Mouse (Mus musculus) CH12.LX (cell line): ENCODE measurements around the gene Cops2. TPM values are rescaled to one million over a fixed set of nuclear protein-coding genes. Genes with fewer than 3 reads are reported as not detected.

Experiments
- DNase-seq: peaks from one replicate; pipeline ENCODE4 v3.0.0-alpha.2; 2013; ENCODE audit errors: extremely low read depth
- H3K27ac ChIP-seq: 2 replicates; pipeline ENCODE4 v1.5.1; 2012; ENCODE audit warnings: low read depth, mild to moderate bottlenecking, control low read depth, moderate library complexity; ENCODE audit not compliant: insufficient read depth
- H3K27me3 ChIP-seq: replicated peaks from 2 replicates; pipeline ENCODE3; 2012; ENCODE audit warnings: inconsistent platforms
- H3K36me3 ChIP-seq, 2 experiments: replicated peaks in 1 of 2; 2 replicates each; pipeline versions ENCODE3 to v1.6.1; 2012; ENCODE audit warnings: inconsistent platforms in 1 of 2, low read length in 1 of 2, mild to moderate bottlenecking in 1 of 2, mixed read lengths in 1 of 2, moderate library complexity in 1 of 2; ENCODE audit not compliant: control insufficient read depth in 1 of 2, insufficient read depth in 1 of 2
- H3K4me1 ChIP-seq, 2 experiments: 2 replicates each; pipeline ENCODE4 v1.6.1; 2012; ENCODE audit warnings: inconsistent platforms in 1 of 2, moderate library complexity in 1 of 2; ENCODE audit not compliant: insufficient read depth in 2 of 2, control insufficient read depth in 1 of 2
- H3K4me2 ChIP-seq: 2 replicates; pipeline ENCODE4 v1.6.1; 2012; ENCODE audit warnings: low read depth, mild to moderate bottlenecking, control low read depth; ENCODE audit not compliant: poor library complexity, insufficient read depth, severe bottlenecking
- H3K4me3 ChIP-seq, 3 experiments: fragments of 150-350 bp in 1 of 3; sonication (generic) in 1 of 3; replicated peaks in 1 of 3; 2 replicates each; pipeline versions ENCODE3 to v1.5.1; 2011 to 2012; ENCODE audit warnings: low read depth in 2 of 3, low read length in 2 of 3, mild to moderate bottlenecking in 2 of 3, moderate library complexity in 2 of 3, control low read depth in 1 of 3, improper control_type of control experiment in 1 of 3, inconsistent platforms in 1 of 3, mixed read lengths in 1 of 3; ENCODE audit not compliant: poor library complexity in 1 of 3
- H3K79me2 ChIP-seq: replicated peaks from 2 replicates; pipeline ENCODE4 v1.6.1; 2012; ENCODE audit warnings: mild to moderate bottlenecking, moderate library complexity; ENCODE audit not compliant: control insufficient read depth, poor library complexity, insufficient read depth, severe bottlenecking; ENCODE audit errors: extremely low read depth
- H3K9ac ChIP-seq: 2 replicates; pipeline ENCODE4 v1.6.1; 2012; ENCODE audit warnings: low read depth, mild to moderate bottlenecking, control low read depth, moderate library complexity; ENCODE audit not compliant: insufficient read depth
- H3K9me3 ChIP-seq: replicated peaks from 2 replicates; pipeline ENCODE3; 2012; ENCODE audit warnings: low read length, inconsistent platforms, mixed read lengths
- BHLHE40 ChIP-seq: IDR thresholded peaks from 2 replicates; pipeline ENCODE4 v1.6.1; 2011; ENCODE audit warnings: mild to moderate bottlenecking, low read depth, low read length, improper control_type of control experiment
- CHD2 ChIP-seq: IDR thresholded peaks from 2 replicates; pipeline ENCODE4 v1.6.1; 2011; ENCODE audit warnings: low read length, improper control_type of control experiment
- CTCF ChIP-seq, 2 experiments: IDR thresholded peaks in 1 of 2; conservative IDR thresholded peaks in 1 of 2; 2 replicates each; pipeline ENCODE4 v1.5.1; 2011 to 2012; ENCODE audit warnings: low read depth in 2 of 2, low read length in 2 of 2, improper control_type of control experiment in 1 of 2, inconsistent platforms in 1 of 2, mild to moderate bottlenecking in 1 of 2, moderate library complexity in 1 of 2
- E2F4 ChIP-seq: IDR thresholded peaks from 2 replicates; pipeline ENCODE4 v1.6.1; 2011; ENCODE audit warnings: low read depth, low read length, improper control_type of control experiment; ENCODE audit not compliant: insufficient replicate concordance
- ELF1 ChIP-seq: IDR thresholded peaks from 2 replicates; pipeline ENCODE4 v1.6.1; 2014; ENCODE audit warnings: low read depth, mild to moderate bottlenecking, inconsistent platforms, low read length, improper control_type of control experiment
- ETS1 ChIP-seq: conservative IDR thresholded peaks from 2 replicates; pipeline ENCODE4 v1.6.1; 2012; ENCODE audit warnings: low read depth, mild to moderate bottlenecking, inconsistent platforms, low read length, improper control_type of control experiment, moderate library complexity
- GABPA ChIP-seq: IDR thresholded peaks from 2 replicates; pipeline ENCODE4 v1.6.1; 2012; ENCODE audit warnings: low read depth, low read length, improper control_type of control experiment, inconsistent platforms; ENCODE audit not compliant: insufficient replicate concordance
- IRF4 ChIP-seq: IDR thresholded peaks from 2 replicates; pipeline ENCODE4 v1.6.1; 2014; ENCODE audit warnings: low read depth, mild to moderate bottlenecking, inconsistent platforms, low read length, improper control_type of control experiment
- JUND ChIP-seq: conservative IDR thresholded peaks from 2 replicates; pipeline ENCODE4 v1.6.1; 2011; ENCODE audit warnings: low read depth, low read length, improper control_type of control experiment
- MAFK ChIP-seq: IDR thresholded peaks from 2 replicates; pipeline ENCODE4 v1.6.1; 2011; ENCODE audit warnings: low read length, improper control_type of control experiment; ENCODE audit not compliant: insufficient replicate concordance
- MAZ ChIP-seq: IDR thresholded peaks from 2 replicates; pipeline ENCODE4 v1.6.1; 2012; ENCODE audit warnings: low read depth, mild to moderate bottlenecking, inconsistent platforms, low read length, improper control_type of control experiment, moderate library complexity
- MEF2A ChIP-seq: IDR thresholded peaks from 2 replicates; pipeline ENCODE4 v1.6.1; 2014; ENCODE audit warnings: low read depth, mild to moderate bottlenecking, inconsistent platforms, low read length, improper control_type of control experiment, borderline replicate concordance
- MXI1 ChIP-seq: IDR thresholded peaks from 2 replicates; pipeline ENCODE4 v1.6.1; 2011; ENCODE audit warnings: mild to moderate bottlenecking, low read depth, low read length, improper control_type of control experiment
- MYC ChIP-seq: IDR thresholded peaks from 2 replicates; pipeline ENCODE4 v1.6.1; 2011; ENCODE audit warnings: low read depth, mild to moderate bottlenecking, improper control_type of control experiment, low read length
- NRF1 ChIP-seq: IDR thresholded peaks from 2 replicates; pipeline ENCODE4 v1.6.1; 2014; ENCODE audit warnings: low read depth, mild to moderate bottlenecking, inconsistent platforms, low read length, improper control_type of control experiment, moderate library complexity
- PAX5 ChIP-seq: IDR thresholded peaks from 2 replicates; pipeline ENCODE4 v1.6.1; 2012; ENCODE audit warnings: low read length, inconsistent platforms, mixed read lengths
- POLR2A ChIP-seq: IDR thresholded peaks from 2 replicates; pipeline ENCODE4 v1.6.1; 2011; ENCODE audit warnings: low read depth, mild to moderate bottlenecking, improper control_type of control experiment, low read length
- SIN3A ChIP-seq: IDR thresholded peaks from 2 replicates; pipeline ENCODE4 v1.6.1; 2012; ENCODE audit warnings: low read length, improper control_type of control experiment, inconsistent platforms
- SMC3 ChIP-seq: IDR thresholded peaks from 2 replicates; pipeline ENCODE4 v1.6.1; 2011; ENCODE audit warnings: low read depth, low read length, improper control_type of control experiment
- TBP ChIP-seq: conservative IDR thresholded peaks from 2 replicates; pipeline ENCODE4 v1.6.1; 2011; ENCODE audit warnings: low read depth, low read length, improper control_type of control experiment
- TCF12 ChIP-seq: IDR thresholded peaks from 2 replicates; pipeline ENCODE4 v1.6.1; 2014; ENCODE audit warnings: low read depth, mild to moderate bottlenecking, inconsistent platforms, low read length, improper control_type of control experiment
- UBTF ChIP-seq: IDR thresholded peaks from 2 replicates; pipeline ENCODE4 v1.6.1; 2012; ENCODE audit warnings: low read depth, mild to moderate bottlenecking, inconsistent platforms, low read length, improper control_type of control experiment, moderate library complexity
- USF1 ChIP-seq: IDR thresholded peaks from 2 replicates; pipeline ENCODE4 v1.6.1; 2014; ENCODE audit warnings: low read depth, mild to moderate bottlenecking, inconsistent platforms, low read length, improper control_type of control experiment
- ZMIZ1 ChIP-seq: IDR thresholded peaks from 2 replicates; pipeline ENCODE4 v1.6.1; 2012; ENCODE audit warnings: low read depth, mild to moderate bottlenecking, inconsistent platforms, low read length, improper control_type of control experiment
- dilution Hi-C: fragments of 300-500 bp; cut with MboI; formaldehyde crosslinking; loops from 2 replicates; pipeline ENCODE4 v1.14.3; 2020; ENCODE audit warnings: low sequenced_read_pairs; ENCODE audit not compliant: extremely low pct_unique_long_range_greater_than_20kb, extremely low pct_ligation_motif_present
- in situ Hi-C: fragments of 300-500 bp; cut with MboI; formaldehyde crosslinking; loops from 3 replicates; pipeline ENCODE4 v1.14.3; 2019; ENCODE audit warnings: low sequenced_read_pairs, low pct_ligation_motif_present, low pct_unique_long_range_greater_than_20kb, mixed read lengths
- polyA plus RNA-seq: library from polyadenylated mRNA; unstranded; fragments of >175 nt; gene quantifications from 2 replicates; pipeline ENCODE4 v1.2.1, GENCODE M21; 2012; ENCODE audit warnings: low read depth; ENCODE audit not compliant: insufficient read length
- total RNA-seq, 2 experiments: library from RNA; depleted of rRNA; stranded (reverse); fragments of 300-350 nt in 1 of 2; fragments of >200 nt in 1 of 2; gene quantifications; 2 replicates each; pipeline ENCODE4 v1.2.3; 2012 to 2014

Cops2 gene
- total and polyA plus RNA-seq, 3 experiments = 63.5 to 313 (median 124) TPM

GRCm38 (mm10) chr2:125792879-125793261, 66.1 kb downstream of the Cops2 start (continued):
- TF ChIP-seq NRF1 (no peak), IRF4 (no peak), E2F4 (no peak), CHD2 (0 out of 2 replicates have a peak, but pooled peaks have one; percentile 13), CTCF (conservative IDR thresholded peaks at IDR 0.05 in 1 of 2, IDR thresholded peaks at IDR 0.05 in 1 of 2; ENCODE audit: low read depth in 2 of 2, low read length in 2 of 2) (no peak), BHLHE40 (peak; percentile 36), USF1 (no peak)
- TF ChIP-seq, all 38 proteins: peak for 5

GRCm38 (mm10) chr2:125792144-125792878, 66.6 kb downstream of the Cops2 start:
- TF ChIP-seq ELF1 (no peak), MEF2A (no peak), UBTF (no peak), CHD2 (peak; percentile 49; the same call in 1 of the 2 replicates), IRF4 (no peak), MYC (no peak), SMC3 (no peak)
- Histone ChIP-seq H3K36me3 (peaks cover 0 to 11% of the 10 kb centered on the region in 2 experiments), H3K9me3 (no peaks in the 10 kb centered on the region), H3K4me2 (peak overlapping the region; percentile 89), H3K4me3 (peak overlapping the region; percentile 41 to 56 (median 54)), H3K4me1 (peaks cover 2 to 62% of the 10 kb centered on the region in 2 experiments), H3K27me3 (no peaks in the 10 kb centered on the region), H3K79me2 (no peaks in the 10 kb centered on the region; the same call in 1 of the 2 replicates), H3K9ac (peak overlapping the region; percentile 72), H3K27ac (peak overlapping the region; percentile 82)
- dilution Hi-C loops (no loop called here), in situ Hi-C loops (loop anchor here (5.0 kb wide), 1 partner anchor 35 kb away; no protein-coding TSS in a partner anchor)
- no peak for DNase-seq

- Histone ChIP-seq H3K4me3 (peak overlapping the region in 2 of 3 experiments; percentile 34 to 54), H3K79me2 (no peaks in the 10 kb centered on the region), H3K4me1 (peaks cover 2 to 62% of the 10 kb centered on the region in 2 experiments), H3K4me2 (peak overlapping the region; percentile 89), H3K9ac (peak overlapping the region; percentile 72), H3K27me3 (no peaks in the 10 kb centered on the region), H3K9me3 (no peaks in the 10 kb centered on the region), H3K36me3 (peaks cover 0 to 5% of the 10 kb centered on the region in 2 experiments), H3K27ac (peak overlapping the region; percentile 85)
- in situ Hi-C loops = loop anchor here (5.0 kb wide), 1 partner anchor 36 kb away; no protein-coding TSS in a partner anchor
- DNase-seq = peak; percentile 85
- dilution Hi-C loops = no loop called here
- no peak for TF ChIP-seq NRF1
- peak; percentile 19; the same call in 1 of the 2 replicates for TF ChIP-seq MAZ
- no peak for TF ChIP-seq GABPA
- no peak for TF ChIP-seq CTCF (conservative IDR thresholded peaks at IDR 0.05 in 1 of 2, IDR thresholded peaks at IDR 0.05 in 1 of 2; ENCODE audit: low read depth in 2 of 2, low read length in 2 of 2)
- peak; percentile 96 for TF ChIP-seq JUND
- TF ChIP-seq ZMIZ1 = no peak
- peak; percentile 44; the same call in 1 of the 2 replicates for TF ChIP-seq SIN3A
- TF ChIP-seq TBP = peak; percentile 65; the same call in 1 of the 2 replicates
- peak; percentile 43; the same call in 1 of the 2 replicates for TF ChIP-seq BHLHE40
- no peak for TF ChIP-seq MYC
- no peak for TF ChIP-seq E2F4
- TF ChIP-seq CHD2 = no peak; the same call in 1 of the 2 replicates
- no peak for TF ChIP-seq PAX5
- peak; percentile 71 for TF ChIP-seq ELF1
- TF ChIP-seq POLR2A = peak; percentile 68
- TF ChIP-seq MEF2A = peak; percentile 62; the same call in 1 of the 2 replicates
- TF ChIP-seq ETS1 = peak; percentile 60
- no peak for TF ChIP-seq MXI1
- peak; percentile 98 for TF ChIP-seq IRF4
- TF ChIP-seq MAFK = no peak
- peak; percentile 64; the same call in 1 of the 2 replicates for TF ChIP-seq UBTF
- TF ChIP-seq TCF12 = 0 out of 2 replicates have a peak, but pooled peaks have one; percentile 30
- TF ChIP-seq USF1 = no peak
Observed at GRCm38 (mm10) chr2:125791485-125791885, 67.5 kb downstream of the Cops2 start.
